Mouse (Mus musculus) cerebellum, adult 9-11 months (tissue): ENCODE measurements around the gene Kdr.
"Not testable (repeated sequence)": the region's sequence is repeated elsewhere in the genome, so short reads cannot be mapped to it uniquely, and the experiment has no call there.

Source experiments
- DNase-seq: peaks from one replicate; pipeline ENCODE4 v3.0.0; 2022

Kdr gene

DNA sequence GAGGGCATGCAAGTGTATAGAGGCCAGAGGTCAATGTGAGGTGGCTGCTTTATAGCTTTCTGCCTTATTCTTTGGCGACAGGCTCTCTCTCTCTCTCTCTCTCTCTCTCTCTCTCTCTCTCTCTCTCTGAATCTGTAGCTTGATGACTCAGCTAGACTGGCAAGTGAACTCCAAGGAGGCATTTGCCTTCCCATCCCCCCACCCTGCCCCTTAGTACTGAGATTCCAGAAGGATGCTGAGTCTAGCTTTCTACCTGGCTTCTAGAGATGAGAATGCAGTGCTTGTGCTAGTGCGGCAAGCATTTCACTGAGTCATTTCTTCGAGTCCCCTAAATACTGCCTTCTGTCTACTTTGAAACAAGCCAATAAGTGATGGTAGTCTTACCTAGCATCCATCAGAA is 21.7 kb downstream of the Kdr start:
- DNase-seq: no peak

DNA sequence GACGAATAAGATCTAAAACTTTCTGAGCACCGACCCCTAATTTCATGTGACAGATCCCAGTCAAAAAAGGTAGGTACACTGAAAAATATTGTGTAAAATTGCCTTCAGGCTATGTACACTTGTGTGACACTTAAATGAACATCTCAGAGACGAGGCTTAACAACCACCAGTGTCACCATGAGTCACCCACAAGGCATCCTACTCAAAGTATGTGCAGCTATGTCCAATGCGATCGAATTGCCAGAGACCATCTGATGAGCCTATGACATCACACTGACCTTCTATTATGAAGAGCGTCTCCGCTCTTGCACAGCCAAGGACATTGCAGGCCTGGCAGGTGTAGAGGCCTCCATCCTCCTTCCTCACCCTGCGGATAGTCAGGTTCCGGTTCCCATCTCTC is 22.4 kb downstream of the Kdr start:
- DNase-seq: no peak

DNA sequence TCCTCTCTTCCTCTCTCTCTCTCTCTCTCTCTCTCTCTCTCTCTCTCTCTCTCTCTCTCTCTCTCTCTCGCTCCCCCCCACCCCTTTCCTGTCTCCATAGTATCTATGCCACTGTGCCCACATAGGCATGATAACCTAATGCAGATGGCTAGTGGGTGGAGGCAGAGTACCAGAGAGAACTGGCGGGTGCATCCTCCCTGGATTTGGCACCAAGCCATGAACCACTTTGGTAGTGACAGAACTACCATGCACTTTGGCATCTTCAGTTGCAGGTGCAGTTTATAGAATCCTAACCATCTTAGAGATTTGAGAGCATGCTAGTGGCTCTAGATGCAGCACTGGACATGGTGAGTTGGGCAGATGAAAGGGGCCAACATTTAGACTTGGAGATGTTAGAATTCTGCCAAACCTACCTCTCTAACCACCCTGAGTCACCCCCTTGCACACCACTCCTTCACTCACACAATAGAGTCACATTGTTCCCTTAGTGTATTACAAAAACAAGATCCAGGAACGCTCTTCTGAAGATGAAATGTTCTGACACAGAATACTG is 23.4 kb downstream of the Kdr start:
- DNase-seq: no peak

DNA sequence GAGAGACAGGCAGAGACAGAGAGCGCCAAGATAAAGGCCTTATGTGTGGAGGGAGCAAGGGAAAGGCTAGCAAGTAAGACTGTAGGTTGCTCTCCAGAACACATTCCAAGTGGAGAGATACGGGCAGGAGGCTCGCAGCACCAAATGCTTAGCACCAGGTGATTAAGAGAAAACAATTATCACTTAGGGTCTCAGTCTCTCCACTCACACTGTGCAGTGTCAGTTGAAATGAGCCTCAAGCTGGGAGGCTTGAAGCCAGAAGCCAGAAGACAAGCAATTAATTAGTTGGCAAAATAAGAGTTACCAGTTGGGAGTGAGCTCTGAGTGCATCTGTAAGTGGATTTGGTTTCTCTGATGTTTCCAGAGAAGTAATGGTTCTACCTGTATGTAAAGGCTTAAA is 24.0 kb downstream of the Kdr start:
- DNase-seq: no peak

DNA sequence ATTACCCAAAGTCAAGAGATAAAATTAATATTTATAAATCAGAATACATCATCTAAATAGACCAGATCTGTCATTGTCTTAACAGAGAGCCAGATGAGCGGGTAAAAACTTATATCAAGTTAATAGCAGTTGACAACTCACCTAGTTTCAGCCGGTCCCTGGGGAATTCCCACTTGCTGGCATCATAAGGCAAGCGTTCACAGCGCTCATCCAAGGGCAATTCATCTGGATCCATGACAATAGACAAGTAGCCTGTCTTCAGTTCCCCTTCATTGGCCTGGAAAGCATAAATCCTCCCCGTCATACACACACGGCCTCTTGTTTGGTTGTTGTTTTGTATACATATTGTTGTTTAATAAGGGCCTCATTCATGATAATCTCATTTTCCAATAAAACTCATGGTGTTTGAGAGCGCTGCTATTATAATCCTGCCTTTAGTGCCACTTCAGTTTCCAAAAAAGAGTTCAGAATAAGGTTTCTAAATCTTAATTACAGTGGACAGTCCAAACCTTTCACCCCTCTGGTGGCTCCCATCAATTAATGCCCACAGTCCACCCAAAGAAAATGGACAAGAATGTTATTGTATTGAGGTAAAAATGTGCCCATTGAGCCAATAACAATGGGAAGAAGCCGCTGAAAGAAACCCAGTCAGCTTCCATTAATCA is 26.0 kb downstream of the Kdr start:
- DNase-seq: no peak

DNA sequence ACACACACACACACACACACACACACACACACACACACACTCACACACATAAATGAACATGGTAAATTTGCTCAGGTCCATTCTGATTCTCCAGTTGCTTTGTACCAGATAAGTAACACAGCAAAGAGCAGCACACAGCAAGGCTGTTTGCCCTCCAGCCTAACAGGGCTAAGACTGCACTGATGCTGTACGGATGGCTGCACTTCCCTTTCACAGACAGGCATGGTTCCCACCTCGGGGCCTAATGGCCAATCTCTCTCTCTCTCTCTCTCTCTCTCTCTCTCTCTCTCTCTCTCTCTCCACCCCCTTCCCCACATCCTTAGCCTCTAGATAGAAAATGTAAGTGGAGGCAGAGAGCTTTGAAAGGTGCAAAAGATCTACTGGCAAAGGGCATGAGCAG is 27.4 kb downstream of the Kdr start:
- DNase-seq: no peak

DNA sequence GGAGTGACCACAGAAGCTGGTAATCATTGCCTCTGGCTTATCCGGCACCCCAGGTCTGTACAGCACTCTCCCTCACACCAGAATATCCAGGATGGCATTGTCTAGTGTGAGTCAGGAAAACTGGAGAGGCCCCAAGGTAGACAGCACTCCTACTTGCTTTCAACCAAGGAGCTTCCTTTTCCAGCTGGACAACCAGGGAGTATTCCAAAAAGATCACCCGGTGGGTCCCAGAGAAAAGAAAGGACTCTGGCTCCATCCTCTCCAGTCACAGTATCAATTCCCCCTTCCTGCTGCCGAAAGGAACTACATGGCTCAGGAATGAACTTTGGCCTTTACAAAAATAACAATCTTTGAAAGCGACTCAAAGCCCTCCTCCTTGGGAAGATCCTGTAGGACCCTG is 32.9 kb downstream of the Kdr start:
- DNase-seq: no peak

DNA sequence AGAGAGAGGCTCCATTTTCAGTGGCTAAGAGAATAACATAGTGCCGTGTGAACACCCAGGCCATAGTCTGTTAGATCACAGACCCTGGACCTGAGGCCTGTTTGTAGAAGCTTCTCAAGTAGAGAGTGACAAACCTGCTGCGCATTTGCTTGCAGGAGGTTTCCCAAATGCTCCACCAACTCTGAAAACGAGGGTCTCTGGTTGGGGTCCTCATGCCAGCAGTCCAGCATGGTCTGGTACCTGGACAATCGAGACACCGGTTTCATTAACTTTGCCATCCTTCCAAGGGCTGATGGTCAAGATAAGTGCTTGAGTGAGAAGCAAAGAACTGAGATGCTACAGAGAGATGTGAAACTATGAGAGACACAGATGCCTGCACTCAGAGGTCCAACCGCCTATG is 35.0 kb downstream of the Kdr start:
- no peak for DNase-seq

DNA sequence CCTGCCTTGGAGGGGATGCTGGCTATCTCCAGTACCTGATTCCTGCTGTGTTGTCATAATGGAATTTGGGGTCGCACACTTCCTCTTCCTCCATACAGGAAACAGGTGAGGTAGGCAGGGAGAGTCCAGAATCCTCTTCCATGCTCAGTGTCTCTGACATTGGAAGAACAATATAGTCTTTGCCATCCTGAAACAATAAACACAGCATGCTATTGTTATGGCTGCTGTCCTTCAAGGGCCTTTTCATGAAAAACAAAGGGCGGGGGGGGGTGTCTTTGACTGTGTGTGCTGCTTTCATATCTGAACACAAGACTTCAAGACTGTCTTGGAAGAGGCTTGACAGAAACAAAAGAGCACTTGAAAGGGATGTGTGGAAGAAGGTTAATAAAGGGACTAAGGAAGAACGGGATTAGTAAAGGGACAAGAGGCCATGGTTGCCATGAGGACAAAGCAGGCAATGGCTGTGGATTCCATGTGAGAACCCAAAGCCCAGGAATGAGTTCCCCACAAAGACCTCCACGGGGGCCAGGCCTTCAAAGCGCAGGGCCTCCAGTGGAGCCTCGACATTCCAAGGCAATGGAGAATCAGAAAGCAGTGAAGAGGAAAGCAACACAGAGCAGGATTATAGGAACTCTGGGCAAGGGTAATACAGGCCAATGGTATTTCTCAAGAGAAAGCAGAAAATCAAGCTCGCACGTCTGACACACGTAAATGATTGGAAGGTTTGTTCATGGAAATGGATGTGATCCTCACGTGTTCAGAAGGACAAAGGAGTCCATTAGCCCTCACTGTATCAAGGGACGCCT is 36.3 kb downstream of the Kdr start:
- no peak for DNase-seq

DNA sequence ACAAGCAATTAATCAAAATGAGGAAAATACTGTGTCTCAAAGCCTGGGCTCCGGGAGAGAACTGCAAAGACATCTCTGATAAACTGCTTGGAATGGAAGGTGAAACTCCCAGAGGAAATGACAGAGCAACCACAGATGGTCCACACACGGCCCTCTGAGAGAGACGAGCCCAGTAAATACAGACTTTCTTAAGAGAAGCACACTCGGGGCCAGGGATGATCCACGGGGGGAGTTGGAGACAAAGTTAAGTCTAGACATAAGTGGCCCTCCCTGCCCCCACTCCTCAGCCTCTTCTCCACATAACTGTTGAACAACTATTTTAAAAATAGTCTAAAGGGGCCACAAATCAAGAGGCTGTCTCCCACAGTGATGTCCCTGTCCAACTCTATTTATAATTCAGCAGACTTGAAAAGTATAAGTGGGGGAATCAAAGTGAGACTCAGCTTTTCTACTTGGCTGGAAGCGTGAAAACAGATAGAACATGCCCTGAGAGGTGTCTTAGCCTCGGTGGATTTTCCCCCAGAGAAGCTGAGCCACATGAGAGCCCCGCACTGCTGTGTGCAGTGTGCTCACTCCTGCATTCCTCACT is 39.0 kb downstream of the Kdr start:
- DNase-seq: no peak

DNA sequence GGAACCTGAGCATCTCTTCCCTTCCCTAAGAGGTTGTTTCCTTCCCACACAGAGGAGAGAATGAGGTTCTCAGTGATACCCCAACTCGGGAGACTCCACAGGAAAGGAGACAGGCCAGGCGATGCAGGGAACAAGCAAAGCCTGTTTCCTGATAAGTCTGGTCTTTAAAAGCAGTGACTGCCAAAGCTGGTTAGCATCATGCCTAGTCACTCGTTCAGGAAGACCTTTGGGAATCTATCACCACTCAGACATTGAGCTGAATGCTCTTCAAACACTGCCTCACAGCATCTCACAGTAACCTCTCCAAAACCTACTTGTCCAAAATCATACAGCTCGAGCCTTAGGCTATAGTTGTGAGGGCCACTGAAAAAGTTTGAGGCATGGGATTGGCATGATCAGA is 40.2 kb downstream of the Kdr start:
- DNase-seq: no peak

DNA sequence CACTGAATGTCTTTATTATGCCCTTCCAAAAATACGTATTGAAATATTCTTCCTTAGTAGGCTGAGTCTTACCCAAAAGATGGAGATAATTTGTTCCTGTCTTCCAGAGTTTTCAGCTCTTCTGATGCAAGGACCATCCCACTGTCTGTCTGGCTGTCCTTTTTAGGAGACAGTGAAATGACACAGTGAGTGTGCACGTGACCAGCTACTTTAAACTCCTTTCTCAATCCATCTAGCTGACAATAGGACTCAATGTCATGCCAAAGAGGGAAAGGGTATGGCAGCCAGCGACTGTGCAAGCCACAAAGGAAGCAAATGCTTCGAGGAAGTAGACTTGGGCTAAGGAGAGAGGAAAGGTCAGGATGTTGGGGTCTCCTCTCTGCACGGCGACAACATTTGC is 42.0 kb downstream of the Kdr start:
- no peak for DNase-seq

DNA sequence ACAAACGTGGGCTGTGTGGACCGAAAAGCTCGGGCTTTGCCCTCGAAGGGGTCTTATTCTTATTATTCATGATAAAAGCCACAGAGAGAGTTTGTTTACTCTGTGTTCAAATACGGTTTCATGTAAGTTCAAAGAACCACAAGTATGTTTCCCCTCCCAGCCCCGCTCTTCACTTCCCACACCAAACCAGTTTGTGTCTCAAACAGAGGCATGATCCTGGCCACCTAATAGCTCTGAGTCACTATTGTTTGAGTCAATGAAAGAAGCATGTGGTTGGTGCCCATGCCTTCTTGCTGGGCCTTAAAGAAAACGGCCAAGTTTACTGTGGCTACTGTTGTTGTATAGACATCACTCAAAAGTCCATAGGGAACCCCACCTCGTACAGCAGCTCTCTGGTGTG is 43.0 kb downstream of the Kdr start:
- no peak for DNase-seq

DNA sequence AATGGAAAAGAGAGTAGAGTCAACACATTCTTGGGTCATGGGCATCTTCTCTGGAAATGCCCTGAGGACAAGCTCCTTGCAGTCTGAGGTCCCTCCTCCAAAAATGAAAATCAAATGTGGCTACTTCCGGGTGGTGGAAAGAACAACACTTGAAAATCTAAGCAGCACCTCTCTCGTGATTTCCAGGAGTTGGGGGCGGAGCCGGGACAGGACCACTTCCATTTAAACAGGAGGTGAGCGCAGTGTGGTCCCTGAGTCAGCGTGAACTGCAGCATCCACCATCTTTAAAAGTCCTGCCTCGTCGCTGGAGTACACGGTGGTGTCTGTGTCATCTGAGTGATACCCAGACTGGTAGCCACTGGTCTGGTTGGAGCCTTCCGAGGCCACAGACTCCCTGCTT is 44.1 kb downstream of the Kdr start:
- no peak for DNase-seq

DNA sequence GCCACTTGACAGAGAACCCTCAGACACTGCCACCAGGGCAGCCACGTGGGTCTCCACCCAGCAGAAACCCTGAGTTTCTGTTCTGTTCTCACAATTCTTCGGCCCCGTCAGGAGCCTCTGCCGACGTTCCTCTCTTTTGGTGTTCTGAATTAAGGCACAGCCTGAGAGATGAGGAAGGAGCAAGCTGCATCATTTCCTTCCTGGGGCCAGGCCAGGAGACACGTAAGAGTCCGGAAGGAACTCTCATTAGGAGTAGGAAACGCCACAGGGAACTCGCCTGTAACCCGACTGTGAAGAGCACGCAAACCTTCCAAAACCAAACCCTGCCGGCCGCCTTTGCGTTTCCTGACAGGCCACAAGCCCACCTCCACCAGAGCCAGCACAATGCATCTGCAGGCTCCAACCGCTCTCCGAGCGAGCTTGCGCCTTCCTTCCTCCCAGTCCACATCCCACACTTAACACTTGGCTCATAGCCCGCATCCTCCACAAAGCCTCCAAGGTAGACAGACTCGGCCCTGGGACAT is 44.7 kb downstream of the Kdr start:
- DNase-seq: no peak

DNA sequence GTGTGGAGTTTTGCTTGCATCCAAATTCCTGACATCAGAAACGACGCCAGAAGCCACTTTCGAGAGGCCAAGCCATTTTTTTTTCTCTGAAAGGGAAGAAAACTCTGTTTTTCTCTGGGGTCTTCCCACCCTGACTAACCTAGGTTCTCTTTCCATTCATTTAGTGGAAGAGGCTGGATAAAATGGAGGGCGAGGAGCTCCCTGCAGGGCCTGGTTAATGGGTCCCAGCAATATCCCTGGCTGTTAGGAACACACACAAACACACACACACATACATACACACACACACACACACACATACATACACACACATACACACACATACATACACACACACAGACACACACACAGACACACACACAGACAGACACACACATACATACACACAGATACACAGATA is 46.8 kb downstream of the Kdr start:
- DNase-seq: not testable (repeated sequence)

DNA sequence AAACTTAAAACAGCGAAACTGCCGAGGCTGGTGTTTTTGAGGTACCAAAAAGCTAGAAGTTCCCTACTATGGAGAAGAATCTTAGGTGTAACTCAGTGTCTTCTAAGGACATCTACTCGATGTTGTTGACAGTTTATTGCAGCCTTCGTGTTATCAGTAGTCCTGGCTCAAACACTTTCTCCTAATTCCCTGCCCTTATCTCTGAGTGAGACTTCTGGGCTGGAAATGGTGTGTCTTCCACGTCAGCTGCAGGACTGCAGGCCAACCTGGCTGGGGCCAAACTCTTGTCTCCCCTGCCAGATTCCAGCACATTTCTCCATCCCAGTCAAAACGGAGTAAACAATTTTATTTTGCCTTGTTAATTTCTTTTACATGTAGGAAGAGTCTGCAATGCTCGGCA is 48.3 kb downstream of the Kdr start:
- DNase-seq: no peak

DNA sequence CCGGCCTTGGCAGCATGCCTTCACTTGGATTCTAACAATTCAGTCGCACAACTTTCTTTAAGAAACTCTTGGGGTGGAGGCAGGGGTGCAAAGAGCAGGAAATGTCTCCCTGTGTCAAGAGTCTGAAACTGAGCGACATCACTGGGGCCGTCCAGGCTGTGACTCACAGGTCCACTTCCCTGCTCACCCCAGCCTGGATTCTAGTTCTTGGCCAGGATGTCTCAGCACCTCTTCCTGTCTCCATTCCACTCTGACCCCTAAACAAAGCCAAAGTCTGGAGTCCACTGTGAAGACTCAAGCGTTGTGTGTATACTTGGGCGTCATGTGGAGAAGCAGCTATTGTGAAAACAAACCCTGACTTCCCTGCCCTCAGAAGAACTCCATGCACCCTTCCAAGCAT is 55.6 kb downstream of the Kdr start:
- no peak for DNase-seq

DNA sequence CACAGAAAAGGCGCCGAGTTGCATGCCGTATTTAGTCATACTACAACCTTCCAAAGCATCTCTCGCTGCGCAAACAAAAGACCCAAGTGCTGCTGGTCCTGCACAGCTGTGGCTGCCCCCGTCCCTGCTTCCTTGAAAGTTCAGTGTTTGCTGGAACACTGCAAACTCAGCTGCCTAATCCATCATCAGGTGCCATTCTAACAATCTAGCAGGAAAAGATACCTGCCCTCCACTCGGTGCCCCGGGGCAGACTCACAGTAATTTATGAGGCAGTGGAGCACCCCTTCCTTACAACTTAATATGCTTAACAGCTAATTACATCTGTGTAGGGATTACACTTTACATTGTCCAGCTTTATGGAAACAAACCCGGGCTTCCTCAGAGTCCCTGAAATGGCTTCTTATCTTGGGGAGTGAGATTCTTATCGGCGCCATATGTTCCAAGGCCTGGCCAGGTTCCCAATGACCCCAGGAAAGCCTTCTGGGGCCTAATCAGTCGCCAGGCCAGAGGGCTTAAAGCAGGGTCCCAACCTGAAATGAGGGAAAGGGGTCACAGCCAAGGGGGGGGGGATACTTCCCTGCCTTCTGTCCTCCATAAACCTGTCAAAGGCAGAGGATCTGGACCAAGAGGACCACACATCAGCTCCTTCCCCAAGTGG is 56.4 kb downstream of the Kdr start:
- no peak for DNase-seq

DNA sequence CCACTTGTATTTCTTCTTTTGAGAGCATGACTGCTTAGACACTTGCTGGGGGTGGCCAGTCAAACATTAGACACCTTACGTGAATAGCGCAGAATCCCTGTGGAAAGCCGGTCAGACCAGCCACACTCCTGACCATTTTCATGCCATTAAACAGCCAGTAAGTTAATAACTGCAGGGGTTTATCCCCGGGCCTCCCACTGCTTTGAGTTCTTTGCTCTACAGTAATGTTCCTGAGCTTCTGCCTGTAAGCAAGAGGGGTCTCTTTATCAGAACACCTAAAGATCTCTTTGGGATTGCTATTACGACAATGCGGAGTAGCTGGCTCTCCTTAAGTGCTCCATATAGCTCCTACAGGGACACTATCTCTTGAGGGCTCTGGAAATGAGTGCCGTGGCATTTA is 58.7 kb downstream of the Kdr start:
- no peak for DNase-seq

DNA sequence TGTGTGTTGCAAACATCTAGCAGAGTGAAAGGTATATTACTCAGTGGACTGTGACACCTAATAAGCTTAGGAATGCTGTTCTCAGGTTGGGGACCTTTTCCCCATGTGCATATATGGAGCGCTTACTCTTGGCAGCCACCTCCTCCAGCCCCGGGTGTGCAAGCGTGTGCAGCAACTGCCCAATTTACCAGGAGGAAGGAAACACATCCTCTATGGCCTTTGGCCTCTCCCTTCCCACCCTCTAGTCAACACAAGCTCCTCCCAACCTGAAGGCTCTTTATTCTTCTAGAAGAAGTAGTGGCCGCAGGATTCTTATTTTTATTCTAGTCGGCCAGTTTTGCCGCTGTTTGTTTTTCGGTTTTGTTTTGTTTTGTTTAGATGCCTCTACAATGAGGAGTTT is 60.1 kb downstream of the Kdr start:
- DNase-seq: no peak

DNA sequence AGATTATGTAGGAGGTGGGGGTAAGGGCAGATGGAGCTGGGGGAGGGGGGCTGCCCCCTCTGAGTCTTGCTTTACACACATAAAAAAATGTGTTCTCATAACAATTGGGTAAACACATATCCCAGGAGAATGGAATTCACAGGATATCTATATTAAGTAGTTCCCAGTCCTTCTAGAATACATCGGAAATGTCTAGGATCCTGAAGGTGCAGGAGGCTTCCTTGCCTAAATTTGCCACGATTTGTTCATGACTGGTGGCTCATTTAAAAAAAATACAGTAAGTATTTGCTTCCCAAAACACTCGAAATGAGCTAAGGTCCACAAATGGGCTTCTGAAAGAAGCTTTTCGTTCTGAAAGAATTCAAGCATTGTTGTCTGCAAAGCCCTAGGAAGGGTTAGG is 61.0 kb downstream of the Kdr start:
- no peak for DNase-seq

DNA sequence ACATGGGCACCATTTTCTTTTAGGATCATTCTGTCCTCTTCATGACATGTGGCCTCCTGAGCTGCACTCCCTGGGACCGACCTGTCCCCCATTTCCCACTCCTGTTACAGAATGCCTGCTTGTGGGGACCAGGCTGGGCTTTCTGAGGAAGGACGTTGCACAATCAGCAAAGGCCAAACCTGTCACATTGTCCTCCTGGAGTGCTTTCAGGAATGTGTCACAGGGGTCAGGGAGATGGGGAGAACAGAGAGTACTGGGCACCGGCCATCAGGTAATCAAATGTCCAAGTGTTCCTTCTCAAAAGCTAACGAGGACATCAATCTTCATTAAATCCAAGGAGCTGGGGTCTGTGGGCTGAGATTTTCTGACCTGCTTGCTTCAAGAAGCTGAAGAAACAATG is 72.2 kb downstream of the Kdr start:
- DNase-seq: no peak
